Mouse (Mus musculus) E14TG2a.4 (cell line): Measurements from ENCODE around the gene Noc3l.

Experiments
- H3K27me3 ChIP-seq: 2 replicates; pipeline ENCODE4 v1.6.1; 2014; ENCODE audit warnings: low read length, control low read depth; ENCODE audit not compliant: insufficient read depth
- H3K36me3 ChIP-seq: 2 replicates; pipeline ENCODE4 v1.6.1; 2014; ENCODE audit warnings: low read length, control low read depth; ENCODE audit not compliant: insufficient read depth
- H3K4me1 ChIP-seq: replicated peaks from 2 replicates; pipeline ENCODE4 v1.6.1; 2014; ENCODE audit warnings: low read depth, low read length, control low read depth
- H3K4me3 ChIP-seq: replicated peaks from 2 replicates; pipeline ENCODE4 v1.5.1; 2014; ENCODE audit warnings: mild to moderate bottlenecking, low read length
- H3K9me3 ChIP-seq: 2 replicates; pipeline ENCODE4 v1.6.1; 2014; ENCODE audit warnings: low read length, control low read depth
- CTCF ChIP-seq: conservative IDR thresholded peaks from 2 replicates; pipeline ENCODE4 v1.5.1; 2014; ENCODE audit warnings: low read length
- NANOG ChIP-seq: IDR thresholded peaks from 2 replicates; pipeline ENCODE4 v1.6.1; 2014; ENCODE audit warnings: borderline replicate concordance, low read length, mixed read lengths
- POU5F1 ChIP-seq: IDR thresholded peaks from 2 replicates; pipeline ENCODE4 v1.6.1; 2014; ENCODE audit warnings: low read length, borderline replicate concordance

The Noc3l gene

DNA sequence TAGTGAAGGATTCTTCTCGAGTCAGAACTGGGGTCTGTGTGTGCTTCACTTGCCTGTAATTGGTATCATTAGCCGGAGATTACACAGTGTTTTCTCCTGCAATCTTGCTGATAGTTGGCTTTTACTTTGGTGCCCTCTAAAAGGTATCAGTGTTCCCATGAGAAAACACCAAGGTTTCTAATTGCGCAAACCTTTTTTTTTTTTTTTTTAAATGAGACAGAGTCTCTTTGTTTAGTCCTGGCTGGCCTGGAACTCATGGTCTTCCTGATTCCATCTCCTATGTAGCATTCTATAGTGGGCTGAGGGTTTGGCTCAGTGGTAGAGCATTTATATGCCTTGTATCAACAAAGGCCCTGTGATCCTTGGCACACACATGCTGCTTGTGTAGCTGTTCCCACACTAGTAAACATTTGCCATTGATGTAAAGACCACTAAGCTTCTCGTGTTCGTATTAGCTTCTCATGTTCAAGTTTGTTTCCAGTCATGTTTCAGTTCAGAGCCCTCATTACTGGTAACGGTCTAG is 72.5 kb downstream of the Noc3l start:
- TF ChIP-seq NANOG (no peak), CTCF (no peak), POU5F1 (no peak)
- no peaks in the 10 kb centered on the region for H3K4me1 ChIP-seq

DNA sequence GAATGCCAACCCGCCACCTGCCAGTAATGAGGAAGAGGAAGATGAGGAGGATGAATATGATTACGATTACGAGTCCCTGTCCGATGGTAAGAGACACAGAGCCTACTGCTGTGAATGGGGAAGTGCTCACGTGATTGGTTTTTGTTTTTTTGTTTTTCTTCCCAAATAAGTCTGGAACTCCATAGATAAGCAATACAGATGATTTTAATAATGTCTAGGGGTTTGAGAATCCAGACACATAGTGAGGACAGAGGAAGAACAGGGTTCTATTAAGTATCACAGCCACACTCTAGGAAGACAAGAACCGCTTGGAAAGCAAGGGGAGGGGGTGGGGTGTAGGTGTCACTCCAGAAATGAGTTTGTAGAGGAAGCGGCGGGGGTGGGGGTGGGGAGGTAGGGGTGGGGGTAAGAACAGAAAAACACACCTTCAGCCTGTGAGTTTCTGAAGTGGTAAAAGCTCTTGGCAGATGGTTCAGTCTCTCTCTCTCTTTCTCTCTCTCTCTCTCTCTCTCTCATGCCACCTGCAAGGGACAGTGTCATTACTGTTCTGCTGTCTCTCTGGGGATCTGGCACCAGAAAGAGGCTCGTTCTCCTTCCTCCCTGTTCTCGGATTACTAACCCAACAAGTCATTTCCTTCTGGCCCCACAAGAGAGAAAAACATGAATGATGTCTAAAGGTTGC is 73.1 kb downstream of the Noc3l start:
- Histone ChIP-seq H3K36me3 (no peaks in the 10 kb centered on the region), H3K27me3 (no peaks in the 10 kb centered on the region), H3K9me3 (no peaks in the 10 kb centered on the region), H3K4me1 (no peaks in the 10 kb centered on the region), H3K4me3 (no peak overlapping the region)
- TF ChIP-seq POU5F1 (no peak), NANOG (no peak), CTCF (no peak)

More for the DNA sequence above, 72.5 kb downstream of the Noc3l start:
- no peaks in the 10 kb centered on the region for H3K9me3 ChIP-seq
- H3K4me3 ChIP-seq: no peak overlapping the region
- H3K36me3 ChIP-seq: no peaks in the 10 kb centered on the region
- H3K27me3 ChIP-seq: peaks cover 3% of the 10 kb centered on the region; the same call in 1 of the 2 replicates

DNA sequence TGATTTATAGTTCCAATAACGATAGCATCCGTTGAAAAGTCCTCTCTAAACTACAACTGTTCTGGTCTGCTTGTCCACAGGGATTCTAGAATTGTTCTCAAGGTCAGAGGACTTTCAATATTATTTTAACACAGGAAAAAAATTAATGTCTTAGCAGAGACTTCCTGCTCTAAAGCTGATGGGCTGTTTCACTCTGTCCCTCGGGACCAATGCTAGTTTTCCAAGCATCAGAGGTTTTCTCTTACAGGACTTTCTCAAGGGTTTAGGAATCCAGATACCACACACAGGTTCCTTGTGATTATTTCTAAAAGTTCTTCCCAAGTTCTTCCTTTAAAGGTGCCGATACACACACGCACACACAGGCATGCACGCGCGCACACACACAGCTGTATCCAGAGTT is 74.5 kb downstream of the Noc3l start:
- no peaks in the 10 kb centered on the region for H3K36me3 ChIP-seq
- H3K9me3 ChIP-seq: no peaks in the 10 kb centered on the region
- no peak overlapping the region for H3K4me3 ChIP-seq
- H3K27me3 ChIP-seq: no peaks in the 10 kb centered on the region
- no peaks in the 10 kb centered on the region for H3K4me1 ChIP-seq
- no peak for TF ChIP-seq NANOG
- no peak for TF ChIP-seq POU5F1
- no peak for TF ChIP-seq CTCF
